Mouse (Mus musculus) liver, postnatal 0 days (tissue): ENCODE data around the gene Ip6k1. TPM values are rescaled to one million over a fixed set of nuclear protein-coding genes. Genes with fewer than 3 reads are reported as not detected.

Experiments
- ATAC-seq: fragments of 200-750 bp; cut with Nextera tagmentation; 2 replicates; pipeline ENCODE4 v1.8.0; 2017; ENCODE audit warnings: mild to moderate bottlenecking, moderate library complexity
- DNase-seq: peaks from one replicate; pipeline ENCODE4 v3.0.0-alpha.2; 2016
- H3K27ac ChIP-seq: fragments of 300-500 bp; sonication (generic); 2 replicates; pipeline ENCODE4 v1.5.1; 2014; ENCODE audit warnings: antibody characterized with exemption, moderate library complexity, mild to moderate bottlenecking, low read depth
- H3K27me3 ChIP-seq: fragments of 300-500 bp; sonication (generic); 2 replicates; pipeline ENCODE4 v1.6.1; 2014; ENCODE audit warnings: low read length, control low read depth, mixed read lengths; ENCODE audit not compliant: insufficient read depth
- H3K36me3 ChIP-seq: fragments of 300-500 bp; sonication (generic); replicated peaks from 2 replicates; pipeline ENCODE4 v1.6.1; 2014; ENCODE audit warnings: mild to moderate bottlenecking, control low read depth, low read length, moderate library complexity, mixed read lengths; ENCODE audit not compliant: insufficient read depth
- H3K4me1 ChIP-seq: fragments of 300-500 bp; sonication (generic); 2 replicates; pipeline ENCODE4 v1.6.1; 2014; ENCODE audit warnings: antibody characterized with exemption, mild to moderate bottlenecking, control low read depth; ENCODE audit not compliant: insufficient read depth
- H3K4me2 ChIP-seq: fragments of 300-500 bp; sonication (generic); 2 replicates; pipeline ENCODE4 v1.6.1; 2014; ENCODE audit warnings: low read depth, mild to moderate bottlenecking, low read length, moderate library complexity, mixed read lengths
- H3K4me3 ChIP-seq: fragments of 300-500 bp; sonication (generic); 2 replicates; pipeline ENCODE4 v1.5.1; 2014; ENCODE audit warnings: low read depth, low read length
- H3K9ac ChIP-seq: fragments of 300-500 bp; sonication (generic); replicated peaks from 2 replicates; pipeline ENCODE4 v1.6.1; 2014; ENCODE audit warnings: mild to moderate bottlenecking, moderate library complexity
- H3K9me3 ChIP-seq: fragments of 300-500 bp; sonication (generic); 2 replicates; pipeline ENCODE4 v1.6.1; 2016; ENCODE audit warnings: mild to moderate bottlenecking, control low read depth, low read length, mixed read lengths
- CTCF ChIP-seq: sonication (generic); IDR thresholded peaks from 2 replicates; pipeline ENCODE4 v1.5.1; 2016; ENCODE audit warnings: antibody characterized with exemption, low read depth
- EP300 ChIP-seq: IDR thresholded peaks from 2 replicates; pipeline ENCODE4 v1.6.1; 2016; ENCODE audit warnings: antibody characterized with exemption, low read depth, mild to moderate bottlenecking
- WGBS: fragments of 180-500 bp; shearing (Covaris S2); extraction: QIAGEN DNeasy Blood & Tissue Kit; methylation state at CpG from one replicate; pipeline ENCODE4 v1.1.7; 2014; ENCODE audit not compliant: insufficient replicate concordance; 5-methylcytosine and 5-hydroxymethylcytosine counted together
- polyA plus RNA-seq: library from polyadenylated mRNA; unstranded; fragments of >200 nt; fragmentation: Nextera tagmentation; extraction: Ambion mirVana; gene quantifications from 2 replicates; pipeline ENCODE4 v1.2.1, GENCODE M21; 2015

Gene Ip6k1
- polyA plus RNA-seq, 1 experiment from 2014 or later, result 19.8 TPM

- peak; percentile 35; the same call in 1 of the 2 replicates for ATAC-seq
Observed at GRCm38 (mm10) chr9:108035331-108036156, 33.2 kb downstream of the Ip6k1 start.

DNA sequence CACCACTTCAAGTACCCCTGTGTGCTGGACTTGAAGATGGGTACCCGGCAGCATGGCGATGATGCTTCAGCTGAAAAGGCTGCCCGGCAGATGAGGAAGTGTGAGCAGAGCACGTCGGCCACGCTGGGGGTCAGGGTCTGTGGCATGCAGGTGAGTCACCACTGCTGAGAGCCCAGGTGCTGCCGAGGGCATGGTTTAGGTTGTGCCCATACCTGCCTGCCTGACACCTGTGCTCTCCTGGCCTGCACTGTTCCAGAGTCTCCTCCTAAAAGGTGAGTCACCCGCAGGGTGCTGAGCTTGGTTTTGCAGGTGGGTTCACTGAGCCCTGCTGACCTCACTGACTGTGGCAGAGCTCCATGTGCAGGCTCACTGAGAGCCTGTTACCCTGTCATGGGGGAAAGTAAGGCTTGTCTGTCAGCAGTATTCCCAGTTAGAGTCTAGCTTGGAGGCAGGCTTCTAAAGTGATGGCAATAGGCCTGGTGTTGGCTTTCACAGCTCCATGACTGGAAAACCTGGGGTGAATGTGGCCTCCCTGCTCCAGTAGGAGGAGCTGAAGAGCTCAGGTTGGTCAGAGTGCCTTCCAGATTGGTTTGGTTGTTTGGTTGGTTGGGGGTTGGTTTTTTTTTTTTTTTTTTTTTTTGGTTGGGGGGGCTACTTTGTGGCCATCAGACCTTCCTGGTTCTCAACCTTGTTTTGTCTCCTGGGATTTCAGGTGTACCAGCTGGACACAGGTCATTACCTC, 42.6 kb downstream of the Ip6k1 start:
- peaks cover 55% of the 10 kb centered on the region for H3K36me3 ChIP-seq
- TF ChIP-seq EP300, result no peak
- peak; percentile 42 for TF ChIP-seq CTCF
- no peak for ATAC-seq
- H3K4me3 ChIP-seq, result no peak overlapping the region
- H3K4me2 ChIP-seq, result no peak overlapping the region
- H3K9ac ChIP-seq, result no peak overlapping the region
- peak; percentile 14 for DNase-seq
- H3K4me1 ChIP-seq, result peaks cover 18% of the 10 kb centered on the region
- H3K27ac ChIP-seq, result no peak overlapping the region
- WGBS, result 90% methylated on average over 8 of the region's 8 CpGs
- no peaks in the 10 kb centered on the region for H3K9me3 ChIP-seq
- no peaks in the 10 kb centered on the region for H3K27me3 ChIP-seq

More at GRCm38 (mm10) chr9:108035331-108036156, 33.2 kb downstream of the Ip6k1 start:
- Histone ChIP-seq H3K27me3 (no peaks in the 10 kb centered on the region), H3K9ac (no peak overlapping the region), H3K4me2 (no peak overlapping the region), H3K27ac (no peak overlapping the region), H3K36me3 (peaks cover 63% of the 10 kb centered on the region), H3K4me1 (no peaks in the 10 kb centered on the region), H3K9me3 (no peaks in the 10 kb centered on the region), H3K4me3 (no peak overlapping the region)
- 90% methylated on average over 2 of the region's 2 CpGs for WGBS
- no peak for TF ChIP-seq CTCF
- no peak for TF ChIP-seq EP300
- no peak for DNase-seq

DNA sequence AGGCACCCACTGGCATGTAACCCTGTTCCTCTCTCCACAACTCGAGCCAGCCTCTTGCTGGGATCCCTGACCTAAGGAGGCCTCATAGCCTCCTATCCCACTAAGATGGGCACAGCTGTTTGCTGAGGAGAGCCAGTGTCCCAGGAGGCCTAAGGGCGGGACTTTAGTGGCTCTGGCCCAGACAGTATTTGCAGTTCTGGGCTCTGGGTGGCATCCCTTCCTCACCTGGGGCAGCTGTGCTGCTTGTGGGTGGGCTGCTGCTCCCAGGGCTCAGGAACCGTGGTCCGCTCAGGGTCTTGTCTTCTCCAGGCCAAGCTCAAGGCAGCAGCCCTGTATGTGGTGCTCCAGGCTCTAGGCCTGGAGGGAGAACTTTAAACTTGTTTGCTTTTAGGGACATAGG, 44.3 kb downstream of the Ip6k1 start:
- Histone ChIP-seq H3K36me3 (peaks cover 56% of the 10 kb centered on the region), H3K27ac (no peak overlapping the region), H3K4me1 (peaks cover 21% of the 10 kb centered on the region), H3K9me3 (no peaks in the 10 kb centered on the region), H3K9ac (peak overlapping the region; percentile 16; the same call in 1 of the 2 replicates), H3K4me3 (no peak overlapping the region), H3K4me2 (no peak overlapping the region), H3K27me3 (no peaks in the 10 kb centered on the region)
- 79% methylated on average over 4 of the region's 4 CpGs for WGBS
- TF ChIP-seq CTCF (no peak), EP300 (no peak)
- DNase-seq, result peak; percentile 19
- ATAC-seq, result no peak

DNA sequence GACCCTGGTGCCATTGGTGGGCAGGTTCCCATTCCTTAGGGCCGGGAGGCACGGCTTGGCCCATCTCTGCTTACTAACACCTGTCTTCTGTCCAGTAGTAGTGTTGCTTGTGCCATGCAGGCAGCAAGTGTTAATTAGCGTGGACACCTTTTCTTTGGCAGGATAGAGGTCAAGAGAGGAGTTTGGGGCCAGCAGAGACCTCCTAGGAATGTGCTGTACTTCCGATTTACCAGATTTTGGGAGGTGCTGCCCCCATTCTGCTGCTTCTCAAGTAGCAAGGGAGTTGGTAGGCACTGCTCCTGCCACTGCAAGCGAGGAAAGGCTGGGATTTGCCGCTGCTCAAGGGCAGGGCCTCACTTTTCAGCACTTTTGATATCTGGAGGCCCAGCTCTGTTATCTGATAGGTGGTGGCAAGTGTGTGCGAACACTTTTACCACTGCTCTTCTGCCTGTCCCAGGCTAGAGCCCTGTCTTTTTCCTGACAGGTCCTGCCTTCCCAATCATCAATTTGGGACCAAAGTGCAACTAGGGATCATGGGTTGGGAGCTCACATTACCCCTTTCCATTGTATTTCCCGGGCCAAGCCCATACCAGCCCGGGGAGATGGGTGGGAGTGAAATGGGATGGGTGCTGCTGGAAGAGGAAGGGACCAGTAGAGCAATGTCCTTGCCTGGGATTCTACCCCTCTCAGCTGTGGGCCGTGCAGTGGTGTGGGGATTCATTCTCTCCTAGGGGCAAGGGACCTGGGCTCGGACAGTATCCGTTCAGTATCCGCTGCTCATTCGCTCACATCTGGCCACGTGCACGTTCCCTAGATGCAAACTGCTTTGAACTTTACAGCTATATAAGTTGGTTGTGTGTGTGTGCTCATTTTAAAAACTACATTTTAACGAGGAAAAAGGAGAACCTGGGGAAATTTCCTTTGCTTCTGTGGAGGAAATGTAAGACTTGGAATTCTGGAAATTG, 45.6 kb downstream of the Ip6k1 start:
- Histone ChIP-seq H3K4me2 (peak overlapping the region; percentile 88), H3K9me3 (no peaks in the 10 kb centered on the region), H3K9ac (peak overlapping the region; percentile 58), H3K27me3 (no peaks in the 10 kb centered on the region), H3K4me3 (peak overlapping the region; percentile 91), H3K36me3 (peaks cover 52% of the 10 kb centered on the region), H3K4me1 (peaks cover 21% of the 10 kb centered on the region), H3K27ac (peak overlapping the region; percentile 88)
- 39% methylated on average over 17 of the region's 17 CpGs for WGBS
- no peak for ATAC-seq
- TF ChIP-seq EP300 (no peak), CTCF (no peak)
- DNase-seq, result peak; percentile 33

GRCm38 (mm10) chr9:108048566-108048955, 46.3 kb downstream of the Ip6k1 start:
- H3K4me1 ChIP-seq, result peaks cover 24% of the 10 kb centered on the region
- peak; percentile 3 for ATAC-seq
- TF ChIP-seq CTCF, result no peak
- no peak for TF ChIP-seq EP300

More at GRCm38 (mm10) chr9:108048566-108048955, 46.3 kb downstream of the Ip6k1 start:
- peak overlapping the region; percentile 91 for H3K4me3 ChIP-seq
- no peak for DNase-seq
- H3K9me3 ChIP-seq, result no peaks in the 10 kb centered on the region
- no peaks in the 10 kb centered on the region for H3K27me3 ChIP-seq
- H3K27ac ChIP-seq, result peak overlapping the region; percentile 88
- H3K9ac ChIP-seq, result peak overlapping the region; percentile 58
- H3K4me2 ChIP-seq, result peak overlapping the region; percentile 88
- 3% methylated on average over 19 of the region's 19 CpGs for WGBS
- peaks cover 48% of the 10 kb centered on the region for H3K36me3 ChIP-seq
